In the genomic region with DNA sequence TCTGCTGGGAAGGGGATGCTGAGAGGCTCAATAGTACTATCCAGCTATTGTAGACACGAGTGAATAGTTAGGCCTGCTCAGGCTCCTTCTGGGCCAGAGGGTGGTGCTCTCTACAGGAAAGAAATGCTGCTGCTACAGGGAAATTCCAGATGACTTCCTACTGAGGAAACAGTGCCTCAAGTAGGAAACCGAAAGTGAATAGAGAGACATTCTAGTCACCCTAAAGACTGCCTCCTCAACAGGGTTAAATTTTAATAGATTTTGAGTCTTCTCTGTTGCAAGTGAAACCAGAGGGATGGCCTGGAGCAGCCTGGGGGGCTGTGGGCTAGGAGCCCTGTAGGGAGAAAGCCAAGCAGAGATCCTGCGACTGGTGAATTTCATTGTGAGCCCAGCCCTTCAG, we compare ENCODE assay signal across 9 mouse cellular contexts. TPM values are rescaled to one million over a fixed set of nuclear protein-coding genes. Genes with fewer than 3 reads are reported as not detected.
DNase-seq lines count a peak whose midpoint lies in the region; ATAC-seq lines count a peak whose summit lies in the region.
"Had no signal": no experiment of that assay in that cellular context is flagged by ENCODE, and none has a peak within 500 bp of the region (broad histone marks: within the 10 kb centered on the region; RNA-seq: fewer than 3 reads in every experiment).

No protein-coding gene starts in this region.

- H3K4me1 ChIP-seq in embryonic facial prominence, embryonic 14.5 days (ENCODE audit: control insufficient read depth, insufficient read depth, low read length): 0 out of 2 replicates have a peak, but pooled peaks cover 4% of the 10 kb centered on the region
- no peaks in the 10 kb centered on the region for H3K4me1 ChIP-seq in kidney, embryonic 14.5 days (ENCODE audit: control insufficient read depth, insufficient read depth, low read length)

- no peaks in the 10 kb centered on the region for H3K36me3 ChIP-seq in embryonic facial prominence, embryonic 14.5 days (ENCODE audit: control insufficient read depth, insufficient read depth, low read length)
- H3K36me3 ChIP-seq in kidney, embryonic 14.5 days (ENCODE audit: control insufficient read depth, insufficient read depth, low read length): no peaks in the 10 kb centered on the region

- H3K27me3 ChIP-seq in embryonic facial prominence, embryonic 14.5 days (replicated peaks; ENCODE audit: control insufficient read depth, insufficient read depth, low read length): peaks cover 27% of the 10 kb centered on the region
- H3K27me3 ChIP-seq in kidney, embryonic 14.5 days (ENCODE audit: control insufficient read depth, insufficient read depth, low read length): peaks cover 26% of the 10 kb centered on the region

- H3K4me2 ChIP-seq in embryonic facial prominence, embryonic 14.5 days (ENCODE audit: low read depth, low read length): no peak overlapping the region
- H3K4me2 ChIP-seq in kidney, embryonic 14.5 days (replicated peaks; ENCODE audit: low read depth, low read length): 0 out of 2 replicates have a peak overlapping the region, but pooled peaks have one; percentile 8

- no peak overlapping the region for H3K27ac ChIP-seq in embryonic facial prominence, embryonic 14.5 days (replicated peaks; ENCODE audit: low read depth, low read length)
- no peak overlapping the region for H3K27ac ChIP-seq in kidney, embryonic 14.5 days (ENCODE audit: low read depth, low read length)

- 28% methylated on average over 3 of the region's 3 CpGs for WGBS in embryonic facial prominence, embryonic 14.5 days
- 39% methylated on average over 3 of the region's 3 CpGs for whole genome bisulfite sequencing in kidney, embryonic 14.5 days

- ATAC-seq in embryonic facial prominence, embryonic 14.5 days (ENCODE audit: low read depth): no peak
- ATAC-seq in kidney, embryonic 14.5 days (ENCODE audit: low FRiP score, low TSS enrichment): no peak
- ATAC-seq in megakaryocyte, adult 5-6 weeks (ENCODE audit: poor library complexity, severe bottlenecking): 0 out of 2 replicates have a peak, but pooled peaks have one; percentile 8

- no peak overlapping the region for H3K9ac ChIP-seq in embryonic facial prominence, embryonic 14.5 days (ENCODE audit: low read depth, low read length)
- no peak overlapping the region for H3K9ac ChIP-seq in kidney, embryonic 14.5 days (ENCODE audit: low read depth, low read length)

- no peaks in the 10 kb centered on the region for H3K9me3 ChIP-seq in embryonic facial prominence, embryonic 14.5 days (ENCODE audit: control insufficient read depth, low read length)
- H3K9me3 ChIP-seq in kidney, embryonic 14.5 days (ENCODE audit: control insufficient read depth, low read length): no peaks in the 10 kb centered on the region

- no peak overlapping the region for H3K4me3 ChIP-seq in embryonic facial prominence, embryonic 14.5 days (ENCODE audit: low read depth, low read length)
- no peak overlapping the region for H3K4me3 ChIP-seq in kidney, embryonic 14.5 days (ENCODE audit: low read length)

- peak; percentile 96 for DNase-seq in heart, adult 11 months
- no peak for DNase-seq in heart, postnatal 4 days
- DNase-seq in embryonic facial prominence, embryonic 14.5 days (ENCODE audit: low spot score): peak; percentile 18
- DNase-seq in thymus, postnatal 14 days: no peak
- no peak for DNase-seq in layer of hippocampus, adult 8-10 months (ENCODE audit: low spot score in 2 of 2)
- no peak for DNase-seq in frontal cortex, postnatal 14 days (ENCODE audit: low spot score in 2 of 2)
- DNase-seq: layer of hippocampus, adult 9-11 months had no signal

RNA-seq across cellular contexts. Expression of gene Parp14, which starts 2.2 kb away (rescaled TPM):
- 1 to 10 TPM; 5.2 to 5.4 TPM for total RNA-seq in heart, postnatal 4 days (2021)
- 1.2 and 1.3 TPM in 2 replicates for polyA plus RNA-seq in embryonic facial prominence, embryonic 14.5 days (2014; fragmentation: Nextera tagmentation; extraction: Ambion mirVana)
- 0.36 and 0.81 TPM in 2 replicates for polyA plus RNA-seq in kidney, embryonic 14.5 days (2014; fragmentation: Nextera tagmentation; extraction: Ambion mirVana)
- total RNA-seq in megakaryocyte, adult 5-6 weeks (2015): 35.4 and 36.6 TPM in 2 replicates
- total RNA-seq in megakaryocyte, adult 5-6 weeks (2017): 41.9 and 42.4 TPM in 2 replicates
- 1 to 10 TPM; 1.3 to 5.4 (median 3.2) TPM for total RNA-seq in layer of hippocampus, adult 8-10 months (2022)

Comparison
In these comparisons a context has a peak if more than half of its experiments do, and no peak if none do; other contexts are left out.
1. DNase-seq: peak in heart, adult 11 months (single experiment) and embryonic facial prominence, embryonic 14.5 days (single experiment); none in heart, postnatal 4 days (single experiment), thymus, postnatal 14 days (single experiment), layer of hippocampus, adult 8-10 months (0 of 2) and frontal cortex, postnatal 14 days (0 of 2).
2. RNA of gene Parp14, which starts 2.2 kb away (total RNA-seq): 35.4 to 42.4 TPM in megakaryocyte, adult 5-6 weeks; 5.2 to 5.4 TPM in heart, postnatal 4 days and 1.3 to 5.4 TPM in layer of hippocampus, adult 8-10 months; every median in the first group is over 4 times any median in the second.